Mouse (Mus musculus) G1E (cell line): ENCODE results near the gene Fam198a.

ENCODE experiments used
- CTCF ChIP-seq: IDR thresholded peaks from 2 replicates; pipeline ENCODE4 v1.5.1; 2012; ENCODE audit warnings: low read depth, low read length, inconsistent platforms, mixed read lengths
- GATA1 ChIP-seq: IDR thresholded peaks from 2 replicates; pipeline ENCODE4 v1.6.1; 2012; ENCODE audit warnings: borderline replicate concordance, low read length, inconsistent platforms, mixed read lengths
- GATA2 ChIP-seq: IDR thresholded peaks from 2 replicates; pipeline ENCODE4 v1.6.1; 2012; ENCODE audit warnings: low read depth, low read length, inconsistent platforms, borderline replicate concordance
- POLR2AphosphoS5 ChIP-seq: IDR thresholded peaks from 2 replicates; pipeline ENCODE4 v1.6.1; 2012; ENCODE audit warnings: low read depth, low read length, inconsistent platforms; ENCODE audit not compliant: insufficient replicate concordance
- TAL1 ChIP-seq: conservative IDR thresholded peaks from 2 replicates; pipeline ENCODE4 v1.6.1; 2012; ENCODE audit warnings: low read depth, low read length, inconsistent platforms, mixed read lengths

GRCm38 (mm10) chr9:121952596-121952995, 1.8 kb downstream of the Fam198a start:
- TF ChIP-seq CTCF (no peak), GATA1 (no peak), GATA2 (no peak), POLR2AphosphoS5 (no peak), TAL1 (no peak)
